Mouse (Mus musculus) hindbrain, embryonic 11.5 days (tissue): Measurements from ENCODE around the gene Atp2a2. TPM values are rescaled to one million over a fixed set of nuclear protein-coding genes. Genes with fewer than 3 reads are reported as not detected.

Experiments
- ATAC-seq: fragments of 200-750 bp; cut with Nextera tagmentation; 2 replicates; pipeline ENCODE4 v1.8.0; 2017; ENCODE audit warnings: mild to moderate bottlenecking, moderate TSS enrichment, moderate library complexity; ENCODE audit not compliant: low FRiP score
- DNase-seq: peaks from one replicate; pipeline ENCODE4 v3.0.0-alpha.2; 2015; ENCODE audit warnings: low spot score
- H3K27ac ChIP-seq: fragments of 300-500 bp; sonication (generic); 2 replicates; pipeline ENCODE4 v1.5.1; 2014; ENCODE audit warnings: mild to moderate bottlenecking, low read depth, low read length
- H3K27me3 ChIP-seq: fragments of 300-500 bp; sonication (generic); 2 replicates; pipeline ENCODE4 v1.6.1; 2014; ENCODE audit warnings: mild to moderate bottlenecking, low read length, moderate library complexity, mixed read lengths; ENCODE audit not compliant: control insufficient read depth, insufficient read depth
- H3K36me3 ChIP-seq: fragments of 300-500 bp; sonication (generic); 2 replicates; pipeline ENCODE4 v1.6.1; 2014; ENCODE audit warnings: mild to moderate bottlenecking, low read length, moderate library complexity, mixed read lengths; ENCODE audit not compliant: control insufficient read depth, insufficient read depth
- H3K4me1 ChIP-seq: fragments of 300-500 bp; sonication (generic); replicated peaks from 2 replicates; pipeline ENCODE4 v1.6.1; 2014; ENCODE audit warnings: low read length, mixed read lengths; ENCODE audit not compliant: control insufficient read depth, insufficient read depth
- H3K4me2 ChIP-seq: fragments of 300-500 bp; sonication (generic); replicated peaks from 2 replicates; pipeline ENCODE4 v1.6.1; 2014; ENCODE audit warnings: mild to moderate bottlenecking, low read depth, low read length
- H3K4me3 ChIP-seq: fragments of 300-500 bp; sonication (generic); 2 replicates; pipeline ENCODE4 v1.5.1; 2014; ENCODE audit warnings: low read depth, low read length
- H3K9ac ChIP-seq: fragments of 300-500 bp; sonication (generic); 2 replicates; pipeline ENCODE4 v1.6.1; 2014; ENCODE audit warnings: low read depth, low read length
- H3K9me3 ChIP-seq: fragments of 300-500 bp; sonication (generic); 2 replicates; pipeline ENCODE4 v1.6.1; 2016; ENCODE audit warnings: low read length; ENCODE audit not compliant: control insufficient read depth
- WGBS: fragments of 180-500 bp; shearing (Covaris S2); extraction: QIAGEN DNeasy Blood & Tissue Kit; methylation state at CpG from one replicate; pipeline ENCODE4 v1.1.7; 2014; 5-methylcytosine and 5-hydroxymethylcytosine counted together
- polyA plus RNA-seq: library from polyadenylated mRNA; unstranded; fragments of >200 nt; fragmentation: Nextera tagmentation; extraction: Ambion mirVana; gene quantifications from 2 replicates; pipeline ENCODE4 v1.2.1, GENCODE M21; 2014

Atp2a2 gene
- polyA plus RNA-seq, 1 experiment from 2014 or later, result 50.2 TPM

DNA sequence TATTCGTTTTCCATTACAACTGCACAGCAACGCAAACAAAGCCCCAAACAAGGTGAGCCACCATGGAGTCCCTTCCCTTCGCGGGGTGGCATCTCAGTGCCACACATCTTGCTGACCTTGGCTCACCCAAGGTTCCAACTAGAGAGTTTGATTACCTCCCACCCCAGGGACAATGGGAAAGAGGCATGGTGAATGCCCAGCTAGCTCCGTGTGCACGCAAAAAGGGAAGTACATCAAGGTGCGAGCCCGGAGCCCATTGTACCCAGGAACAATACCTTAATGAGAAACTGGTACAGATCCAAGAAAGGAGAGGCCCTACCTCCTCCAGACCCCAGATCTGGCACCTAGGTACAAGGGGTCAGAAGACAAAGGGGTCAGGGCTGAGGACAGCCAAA, 12.1 kb upstream of the Atp2a2 start:
- no peaks in the 10 kb centered on the region for H3K27me3 ChIP-seq
- H3K27ac ChIP-seq, result no peak overlapping the region
- WGBS, result 32% methylated on average over 8 of the region's 8 CpGs
- H3K4me2 ChIP-seq, result no peak overlapping the region
- no peaks in the 10 kb centered on the region for H3K9me3 ChIP-seq
- H3K4me3 ChIP-seq, result no peak overlapping the region
- H3K36me3 ChIP-seq, result no peaks in the 10 kb centered on the region
- ATAC-seq (no peak), DNase-seq (no peak)
- H3K9ac ChIP-seq, result no peak overlapping the region
- H3K4me1 ChIP-seq, result no peaks in the 10 kb centered on the region

DNA sequence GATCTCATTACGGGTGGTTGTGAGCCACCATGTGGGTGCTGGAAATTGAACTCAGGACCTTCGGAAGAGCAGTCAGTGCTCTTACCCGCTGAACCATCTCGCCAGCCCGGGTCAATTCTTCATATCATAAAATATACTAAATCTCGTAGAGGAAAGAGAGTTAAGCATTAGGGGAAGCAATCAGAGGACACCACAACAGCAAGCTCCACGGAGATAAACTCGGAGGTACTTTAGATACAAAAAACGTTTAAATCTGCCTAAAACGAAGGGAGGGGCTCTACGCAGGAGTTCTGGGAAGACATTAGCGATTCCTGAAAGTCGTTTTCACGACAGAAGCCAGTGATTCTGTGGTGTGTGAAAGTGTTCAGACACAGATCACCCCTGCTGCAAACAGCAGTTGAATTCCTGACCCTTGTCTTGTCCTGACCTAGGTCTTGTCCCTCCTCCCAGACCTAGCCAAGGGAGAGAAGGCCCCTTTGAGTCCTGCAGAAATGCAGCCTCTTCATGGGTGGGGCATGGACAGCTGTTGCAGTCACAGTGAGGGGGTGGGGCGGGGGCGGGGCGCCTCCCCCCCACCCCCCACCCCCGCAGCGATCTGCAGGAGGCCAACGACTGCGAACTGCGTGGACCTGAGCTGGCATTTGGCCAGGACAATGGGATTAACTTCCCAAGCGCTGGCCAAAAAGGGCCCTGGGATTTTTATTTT, 11.5 kb upstream of the Atp2a2 start:
- 42% methylated on average over 23 of the region's 23 CpGs for WGBS
- Histone ChIP-seq H3K36me3 (no peaks in the 10 kb centered on the region), H3K4me1 (no peaks in the 10 kb centered on the region), H3K9ac (no peak overlapping the region), H3K4me2 (no peak overlapping the region), H3K4me3 (no peak overlapping the region), H3K9me3 (no peaks in the 10 kb centered on the region), H3K27me3 (no peaks in the 10 kb centered on the region), H3K27ac (no peak overlapping the region)
- DNase-seq (no peak), ATAC-seq (no peak)

DNA sequence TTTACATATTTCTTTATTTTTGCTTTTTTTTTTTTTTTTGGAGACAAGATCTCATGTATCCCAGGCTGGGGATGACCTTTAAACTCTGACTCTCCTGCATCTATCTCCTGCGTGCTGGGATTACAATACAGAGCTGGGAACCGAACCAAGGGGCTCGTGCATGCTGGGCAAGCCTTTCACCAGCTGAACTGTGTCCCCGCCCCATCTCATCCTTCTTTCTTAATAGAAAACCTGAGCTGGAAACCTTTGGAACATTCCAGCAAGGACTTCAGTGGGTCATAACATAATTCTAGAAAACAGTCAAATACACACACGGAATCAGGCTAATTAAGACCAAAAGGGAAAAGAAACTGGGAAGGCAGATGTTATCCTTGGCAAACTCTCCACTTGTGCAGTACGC, 10.0 kb upstream of the Atp2a2 start:
- H3K36me3 ChIP-seq, result no peaks in the 10 kb centered on the region
- H3K27me3 ChIP-seq, result no peaks in the 10 kb centered on the region
- DNase-seq (no peak), ATAC-seq (no peak)
- H3K4me3 ChIP-seq, result no peak overlapping the region
- H3K9me3 ChIP-seq, result no peaks in the 10 kb centered on the region
- H3K9ac ChIP-seq, result no peak overlapping the region
- WGBS, result 76% methylated on average over 6 of the region's 6 CpGs
- no peak overlapping the region for H3K27ac ChIP-seq
- no peaks in the 10 kb centered on the region for H3K4me1 ChIP-seq
- H3K4me2 ChIP-seq, result no peak overlapping the region

GRCm38 (mm10) chr5:122511405-122511804, 9.4 kb upstream of the Atp2a2 start:
- no peaks in the 10 kb centered on the region for H3K27me3 ChIP-seq
- DNase-seq (no peak), ATAC-seq (no peak)
- no peak overlapping the region for H3K9ac ChIP-seq
- 76% methylated on average over 9 of the region's 9 CpGs for WGBS
- no peaks in the 10 kb centered on the region for H3K9me3 ChIP-seq
- H3K4me2 ChIP-seq, result no peak overlapping the region
- H3K27ac ChIP-seq, result no peak overlapping the region
- H3K4me3 ChIP-seq, result no peak overlapping the region
- no peaks in the 10 kb centered on the region for H3K36me3 ChIP-seq
- H3K4me1 ChIP-seq, result no peaks in the 10 kb centered on the region

- H3K27ac ChIP-seq, result no peak overlapping the region
- WGBS, result 62% methylated on average over 16 of the region's 17 CpGs
- ATAC-seq, result no peak
These were observed 8.7 kb upstream of the Atp2a2 start for GRCm38 (mm10) chr5:122510651-122511157.

GRCm38 (mm10) chr5:122509608-122510007, 7.6 kb upstream of the Atp2a2 start:
- WGBS, result 61% methylated on average over 7 of the region's 7 CpGs
- Histone ChIP-seq H3K27me3 (no peaks in the 10 kb centered on the region), H3K4me2 (no peak overlapping the region), H3K9me3 (no peaks in the 10 kb centered on the region), H3K4me3 (no peak overlapping the region), H3K36me3 (no peaks in the 10 kb centered on the region), H3K9ac (no peak overlapping the region), H3K4me1 (no peaks in the 10 kb centered on the region), H3K27ac (no peak overlapping the region)
- ATAC-seq (no peak), DNase-seq (no peak)

More at GRCm38 (mm10) chr5:122510651-122511157, 8.7 kb upstream of the Atp2a2 start:
- Histone ChIP-seq H3K36me3 (no peaks in the 10 kb centered on the region), H3K9me3 (no peaks in the 10 kb centered on the region), H3K4me3 (no peak overlapping the region), H3K9ac (no peak overlapping the region), H3K4me1 (no peaks in the 10 kb centered on the region), H3K4me2 (no peak overlapping the region), H3K27me3 (no peaks in the 10 kb centered on the region)
- no peak for DNase-seq

- Histone ChIP-seq H3K4me3 (no peak overlapping the region), H3K9ac (no peak overlapping the region), H3K9me3 (no peaks in the 10 kb centered on the region), H3K27ac (no peak overlapping the region), H3K27me3 (no peaks in the 10 kb centered on the region), H3K4me1 (no peaks in the 10 kb centered on the region), H3K36me3 (no peaks in the 10 kb centered on the region), H3K4me2 (no peak overlapping the region)
- DNase-seq (no peak), ATAC-seq (no peak)
- 83% methylated on average over 11 of the region's 11 CpGs for WGBS
These were observed 6.9 kb upstream of the Atp2a2 start for GRCm38 (mm10) chr5:122508861-122509306.

GRCm38 (mm10) chr5:122507396-122507795, 5.4 kb upstream of the Atp2a2 start:
- no peaks in the 10 kb centered on the region for H3K27me3 ChIP-seq
- no peak for ATAC-seq
- H3K4me3 ChIP-seq, result no peak overlapping the region
- no peaks in the 10 kb centered on the region; the same call in 1 of the 2 replicates for H3K4me1 ChIP-seq
- H3K4me2 ChIP-seq, result no peak overlapping the region
- no peak overlapping the region for H3K27ac ChIP-seq
- H3K36me3 ChIP-seq, result no peaks in the 10 kb centered on the region
- no peaks in the 10 kb centered on the region for H3K9me3 ChIP-seq
- H3K9ac ChIP-seq, result no peak overlapping the region
- no peak for DNase-seq

DNA sequence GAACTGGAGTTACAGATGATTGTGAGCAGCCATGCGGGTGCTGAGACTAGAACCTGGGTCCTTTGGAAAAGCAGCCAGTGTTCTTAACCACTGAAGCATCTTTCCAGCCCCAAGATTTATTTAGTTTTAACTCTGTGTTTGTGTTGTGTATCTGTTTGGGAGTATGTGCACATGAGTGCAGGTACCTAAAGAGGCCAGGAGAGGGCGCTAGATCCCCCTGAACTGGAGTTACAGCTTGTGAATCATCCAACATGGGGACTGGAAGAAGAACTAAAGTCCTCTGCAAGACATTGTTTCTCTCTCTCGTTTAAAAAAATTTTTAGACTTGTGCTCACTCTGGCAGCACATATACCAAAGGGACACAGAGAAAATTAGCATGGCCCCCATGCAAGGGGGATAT, 4.4 kb upstream of the Atp2a2 start:
- H3K4me3 ChIP-seq, result no peak overlapping the region
- H3K27ac ChIP-seq, result no peak overlapping the region
- no peaks in the 10 kb centered on the region for H3K36me3 ChIP-seq
- no peak for ATAC-seq
- H3K4me2 ChIP-seq, result no peak overlapping the region
- DNase-seq, result no peak
- no peaks in the 10 kb centered on the region for H3K27me3 ChIP-seq
- WGBS, result 86% methylated on average over 3 of the region's 3 CpGs
- no peaks in the 10 kb centered on the region; the same call in 1 of the 2 replicates for H3K4me1 ChIP-seq
- no peak overlapping the region for H3K9ac ChIP-seq
- H3K9me3 ChIP-seq, result no peaks in the 10 kb centered on the region
